ENCODE assay signal across 10 mouse cellular contexts in the genomic region with DNA sequence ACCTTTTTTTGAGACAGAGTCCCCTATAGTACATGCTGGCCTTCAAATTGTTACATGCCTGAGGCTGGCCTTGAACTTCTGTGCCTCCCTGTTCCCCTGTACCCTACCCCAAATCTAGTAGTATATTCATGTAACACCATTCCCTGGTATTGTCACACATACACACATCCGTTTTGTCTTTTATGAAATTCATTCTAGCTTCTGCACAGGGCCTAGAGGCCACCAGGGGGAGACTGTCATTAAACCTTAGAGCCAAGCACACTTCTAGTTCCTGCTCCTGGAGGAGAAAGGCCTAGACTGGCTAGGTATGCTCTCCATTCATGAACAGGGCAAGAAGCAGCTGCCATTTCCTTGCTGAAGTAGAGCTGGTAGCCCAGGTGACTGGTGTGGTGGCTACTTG. TPM values are rescaled to one million over a fixed set of nuclear protein-coding genes. Genes with fewer than 3 reads are reported as not detected.
A peak's percentile ranks its signal among the peaks of the same experiment; 100 is the strongest.
DNase-seq lines count a peak whose midpoint lies in the region; ATAC-seq and TF ChIP-seq lines count a peak whose summit lies in the region.
"Had no signal": no experiment of that assay in that cellular context is flagged by ENCODE, and none has a peak within 500 bp of the region (broad histone marks: within the 10 kb centered on the region; RNA-seq: fewer than 3 reads in every experiment).

No protein-coding gene starts in this region.

- 61% methylated on average over 1 of the region's 1 CpGs for WGBS in intestine, postnatal 0 days
- 66% methylated on average over 1 of the region's 1 CpGs for WGBS in intestine, embryonic 16.5 days

- no peak overlapping the region for H3K9ac ChIP-seq in intestine, postnatal 0 days (ENCODE audit: low read depth, low read length)
- no peak overlapping the region for H3K9ac ChIP-seq in intestine, embryonic 16.5 days (ENCODE audit: low read depth, low read length)
- H3K9ac ChIP-seq: embryonic facial prominence, embryonic 15.5 days; neural tube, embryonic 12.5 days had no signal

- ATAC-seq in intestine, postnatal 0 days, result no peak
- ATAC-seq in intestine, embryonic 16.5 days, result no peak
- ATAC-seq in megakaryocyte-erythroid progenitor cell, adult 5-6 weeks (replicated peaks; ENCODE audit: low FRiP score, low TSS enrichment, poor library complexity, severe bottlenecking), result peak; percentile 75

- peaks cover 3% of the 10 kb centered on the region; the same call in 1 of the 2 replicates for H3K36me3 ChIP-seq in intestine, postnatal 0 days (ENCODE audit: control insufficient read depth, insufficient read depth)
- no peaks in the 10 kb centered on the region for H3K36me3 ChIP-seq in intestine, embryonic 16.5 days (ENCODE audit: control insufficient read depth, insufficient read depth, low read length)

- no peak overlapping the region for H3K4me2 ChIP-seq in intestine, postnatal 0 days (replicated peaks; ENCODE audit: low read depth)
- H3K4me2 ChIP-seq in intestine, embryonic 16.5 days (ENCODE audit: low read depth, low read length), result no peak overlapping the region
- H3K4me2 ChIP-seq: embryonic facial prominence, embryonic 15.5 days; neural tube, embryonic 12.5 days had no signal

- TF ChIP-seq CTCF in intestine, postnatal 0 days (IDR thresholded peaks at IDR 0.05; ENCODE audit: low read depth), result peak; percentile 76

- no peak overlapping the region for H3K27ac ChIP-seq in intestine, postnatal 0 days (ENCODE audit: low read depth, low read length)
- H3K27ac ChIP-seq in intestine, embryonic 16.5 days (ENCODE audit: low read length), result no peak overlapping the region
- H3K27ac ChIP-seq: embryonic facial prominence, embryonic 15.5 days; neural tube, embryonic 12.5 days had no signal

- H3K27me3 ChIP-seq in intestine, postnatal 0 days (replicated peaks; ENCODE audit: control insufficient read depth, insufficient read depth, low read length), result no peaks in the 10 kb centered on the region
- H3K27me3 ChIP-seq in intestine, embryonic 16.5 days (replicated peaks; ENCODE audit: control insufficient read depth, insufficient read depth, low read length), result no peaks in the 10 kb centered on the region
- H3K27me3 ChIP-seq: neural tube, embryonic 12.5 days had no signal

- DNase-seq in ES-CJ7 (ENCODE audit: low read depth, low spot score), result peak; percentile 89
- DNase-seq in c-Kit-positive CD71-negative TER-119-negative erythroid progenitor cells, embryonic 14.5 days (ENCODE audit: low read depth), result peak; percentile 47
- DNase-seq in right cerebral cortex, postnatal 10 days (ENCODE audit: low spot score in 2 of 2), result no peak
- no peak for DNase-seq in layer of hippocampus, postnatal 36 days
- no peak for DNase-seq in cerebellum, adult 9-11 months

- H3K4me3 ChIP-seq in intestine, postnatal 0 days (ENCODE audit: low read depth, low read length), result no peak overlapping the region
- no peak overlapping the region for H3K4me3 ChIP-seq in intestine, embryonic 16.5 days (ENCODE audit: low read length)
- H3K4me3 ChIP-seq: embryonic facial prominence, embryonic 15.5 days; neural tube, embryonic 12.5 days had no signal

- H3K4me1 ChIP-seq in intestine, postnatal 0 days (replicated peaks; ENCODE audit: control insufficient read depth, insufficient read depth, low read length), result peaks cover 5% of the 10 kb centered on the region; the same call in 1 of the 2 replicates
- peaks cover 10% of the 10 kb centered on the region for H3K4me1 ChIP-seq in intestine, embryonic 16.5 days (ENCODE audit: control insufficient read depth, insufficient read depth, low read length)

- no peaks in the 10 kb centered on the region for H3K9me3 ChIP-seq in intestine, postnatal 0 days (ENCODE audit: control insufficient read depth)
- H3K9me3 ChIP-seq in intestine, embryonic 16.5 days (ENCODE audit: control insufficient read depth, low read length), result no peaks in the 10 kb centered on the region
- H3K9me3 ChIP-seq: embryonic facial prominence, embryonic 15.5 days; neural tube, embryonic 12.5 days had no signal

RNA-seq across cellular contexts. Expression of a gene that starts 27.0 kb away (rescaled TPM):
- 89.4 and 95.2 TPM in 2 replicates for polyA plus RNA-seq in intestine, postnatal 0 days (2015; fragmentation: Nextera tagmentation; extraction: Ambion mirVana)
- 144 and 154 TPM in 2 replicates for polyA plus RNA-seq in intestine, embryonic 16.5 days (2015; fragmentation: Nextera tagmentation; extraction: Ambion mirVana)
- 94.9 and 97.5 TPM in 2 replicates for total RNA-seq in megakaryocyte-erythroid progenitor cell, adult 5-6 weeks (2014; fragmentation: Nextera tagmentation)
- total RNA-seq in megakaryocyte-erythroid progenitor cell, adult 5-6 weeks (2017), result 181 and 220 TPM in 2 replicates
- total RNA-seq in layer of hippocampus, postnatal 36 days (2021), result 10 to 100 TPM; 67.9 to 70.2 TPM

RNA-seq across cellular contexts. Expression of a gene that starts 35.8 kb away (rescaled TPM):
- polyA plus RNA-seq in intestine, postnatal 0 days (2015; fragmentation: Nextera tagmentation; extraction: Ambion mirVana), result 4.4 and 4.8 TPM in 2 replicates
- polyA plus RNA-seq in intestine, embryonic 16.5 days (2015; fragmentation: Nextera tagmentation; extraction: Ambion mirVana), result 9.1 and 10.6 TPM in 2 replicates
- 35.0 and 44.4 TPM in 2 replicates for total RNA-seq in megakaryocyte-erythroid progenitor cell, adult 5-6 weeks (2014; fragmentation: Nextera tagmentation)
- total RNA-seq in megakaryocyte-erythroid progenitor cell, adult 5-6 weeks (2017), result 28.6 and 33.9 TPM in 2 replicates
- total RNA-seq in layer of hippocampus, postnatal 36 days (2021), result 10 to 100 TPM; 48.9 to 53.6 TPM

RNA-seq across cellular contexts. Expression of a gene that starts 41.5 kb away (rescaled TPM):
- polyA plus RNA-seq in intestine, postnatal 0 days (2015; fragmentation: Nextera tagmentation; extraction: Ambion mirVana), result 5.7 and 6.5 TPM in 2 replicates
- polyA plus RNA-seq in intestine, embryonic 16.5 days (2015; fragmentation: Nextera tagmentation; extraction: Ambion mirVana), result 12.8 and 13.5 TPM in 2 replicates
- 30.8 and 37.3 TPM in 2 replicates for total RNA-seq in megakaryocyte-erythroid progenitor cell, adult 5-6 weeks (2014; fragmentation: Nextera tagmentation)
- 21.4 and 22.3 TPM in 2 replicates for total RNA-seq in megakaryocyte-erythroid progenitor cell, adult 5-6 weeks (2017)
- total RNA-seq in layer of hippocampus, postnatal 36 days (2021), result 10 to 100 TPM; 41.4 to 52.6 TPM

Comparison
In these comparisons a context has a peak if more than half of its experiments do, and no peak if none do; other contexts are left out.
1. DNase-seq: peak in ES-CJ7 (single experiment) and c-Kit-positive CD71-negative TER-119-negative erythroid progenitor cells, embryonic 14.5 days (single experiment); none in right cerebral cortex, postnatal 10 days (0 of 2), layer of hippocampus, postnatal 36 days (0 of 2) and cerebellum, adult 9-11 months (single experiment).